Mouse (Mus musculus) spleen, adult 2 months (tissue): Measurements from ENCODE around the gene Mfsd2a.

Experiments
- CTCF ChIP-seq: fragments of 200-500 bp; IDR thresholded peaks from 2 replicates; pipeline ENCODE4 v1.5.1; 2011; ENCODE audit warnings: mild to moderate bottlenecking, inconsistent platforms; ENCODE audit not compliant: insufficient read depth, insufficient read length, insufficient replicate concordance; ENCODE audit errors: extremely low read depth
- POLR2A ChIP-seq: fragments of 200-500 bp; IDR thresholded peaks from 2 replicates; pipeline ENCODE4 v1.6.1; 2011; ENCODE audit warnings: low read depth, low read length, inconsistent platforms

DNA sequence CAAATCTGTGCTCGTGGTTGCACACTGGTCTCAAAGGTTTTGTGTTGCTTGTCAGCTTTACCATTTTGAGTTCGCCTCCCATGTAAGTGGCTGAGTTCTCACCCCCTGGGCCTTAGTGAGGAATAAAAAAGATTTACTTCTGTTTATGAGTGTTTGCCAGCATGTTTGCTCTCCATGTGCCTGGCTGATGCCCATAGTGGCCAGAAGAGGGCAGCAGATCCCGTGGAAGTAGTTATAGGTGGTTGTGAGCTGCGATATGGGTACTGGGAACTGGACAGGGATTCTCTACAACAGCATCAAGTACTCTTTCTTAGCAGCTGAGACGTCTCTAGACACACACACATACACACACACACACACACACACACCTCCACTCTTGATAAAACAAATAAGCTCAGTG is 48.4 kb downstream of the Mfsd2a start:
- TF ChIP-seq CTCF (peak; percentile 51; the same call in 1 of the 2 replicates), POLR2A (no peak)
